Comparison of ENCODE assay signal across 11 mouse cellular contexts in the genomic region with DNA sequence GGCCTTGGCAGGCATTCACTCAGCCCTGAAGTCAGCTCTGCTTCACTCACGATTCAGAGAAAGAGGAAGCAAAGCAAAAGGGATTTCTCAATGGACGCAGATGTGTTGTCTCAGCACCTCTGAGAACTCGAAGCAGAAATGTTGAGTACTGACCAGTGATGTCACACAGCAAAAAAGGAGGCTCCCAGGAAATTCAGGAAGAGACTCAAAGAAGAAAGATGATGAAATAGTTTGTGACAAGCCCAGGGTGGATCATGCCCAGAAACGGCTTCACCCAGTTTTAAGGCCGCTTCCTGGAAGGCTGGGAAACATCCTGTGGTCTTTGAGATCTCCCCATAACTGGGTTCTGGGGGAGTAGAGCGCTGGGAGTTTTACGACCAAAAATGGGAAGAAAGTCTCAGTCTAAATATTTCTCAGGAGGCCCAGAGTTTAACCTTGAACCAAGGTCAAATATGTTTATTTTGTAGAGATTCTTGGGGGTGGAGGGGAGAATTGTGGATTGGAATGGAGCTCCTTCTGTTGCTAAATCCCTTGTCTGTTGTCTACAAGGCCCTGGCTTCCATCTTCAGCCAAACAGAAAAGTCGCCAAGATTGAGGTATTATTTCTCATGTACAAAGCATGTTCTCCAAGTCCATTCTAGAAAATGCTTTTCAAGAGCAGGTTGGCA. TPM values are rescaled to one million over a fixed set of nuclear protein-coding genes. Genes with fewer than 3 reads are reported as not detected.
DNase-seq lines count a peak whose midpoint lies in the region; ATAC-seq and TF ChIP-seq lines count a peak whose summit lies in the region.
"Had no signal": no experiment of that assay in that cellular context is flagged by ENCODE, and none has a peak within 500 bp of the region (broad histone marks: within the 10 kb centered on the region; RNA-seq: fewer than 3 reads in every experiment).

A gene (plus strand): TSS at position 505 of the 668 bp plus-strand sequence.

- H3K36me3 ChIP-seq in heart, embryonic 12.5 days = no peaks in the 10 kb centered on the region
- H3K36me3 ChIP-seq in lung, postnatal 0 days (ENCODE audit: insufficient read depth, low read length) = no peaks in the 10 kb centered on the region
- H3K36me3 ChIP-seq: hindbrain, embryonic 10.5 days had no signal

- TF ChIP-seq CTCF in lung, postnatal 0 days (IDR thresholded peaks at IDR 0.05) = no peak

- ATAC-seq in heart, embryonic 12.5 days (ENCODE audit: insufficient number of reproducible peaks, low FRiP score) = no peak
- ATAC-seq in lung, postnatal 0 days = peak; percentile 77

- H3K9me3 ChIP-seq in heart, embryonic 12.5 days (replicated peaks) = 0 out of 2 replicates have a peak, but pooled peaks cover 6% of the 10 kb centered on the region
- H3K9me3 ChIP-seq in lung, postnatal 0 days (ENCODE audit: low read length) = no peaks in the 10 kb centered on the region
- H3K9me3 ChIP-seq: hindbrain, embryonic 10.5 days had no signal

- H3K27ac ChIP-seq in heart, embryonic 12.5 days (ENCODE audit: poor library complexity, severe bottlenecking) = no peak within 1 kb of the TSS
- peak within 1 kb of the TSS; percentile 33; the same call in 1 of the 2 replicates for H3K27ac ChIP-seq in lung, postnatal 0 days (ENCODE audit: low read length)
- H3K27ac ChIP-seq: hindbrain, embryonic 10.5 days had no signal

- DNase-seq in heart, adult 18-20 months = peak; percentile 42 to 72
- DNase-seq in urinary bladder, postnatal 14 days (ENCODE audit: low spot score) = peak; percentile 14
- no peak for DNase-seq in urinary bladder, postnatal 10 days (ENCODE audit: low spot score)
- peak; percentile 83 for DNase-seq in lung, postnatal 0 days (ENCODE audit: low spot score)
- no peak for DNase-seq in right cerebral cortex, adult 18-20 months
- DNase-seq in layer of hippocampus, postnatal 14 days (ENCODE audit: low spot score in 2 of 2) = no peak
- DNase-seq in MN1 (ENCODE audit: low spot score) = no peak
- DNase-seq: embryo, embryonic 11 days had no signal

- no peak for TF ChIP-seq EP300 in lung, postnatal 0 days (IDR thresholded peaks at IDR 0.05)

- 0 out of 2 replicates have a peak, but pooled peaks cover under 1% of the 10 kb centered on the region for H3K4me1 ChIP-seq in heart, embryonic 12.5 days (replicated peaks)
- H3K4me1 ChIP-seq in lung, postnatal 0 days (ENCODE audit: insufficient read depth, low read depth, low read length) = no peaks in the 10 kb centered on the region
- H3K4me1 ChIP-seq: hindbrain, embryonic 10.5 days had no signal

- H3K4me2 ChIP-seq in heart, embryonic 12.5 days = no peak within 1 kb of the TSS
- no peak within 1 kb of the TSS for H3K4me2 ChIP-seq in lung, postnatal 0 days (replicated peaks; ENCODE audit: low read depth, low read length)

- no peak within 1 kb of the TSS for H3K9ac ChIP-seq in heart, embryonic 12.5 days
- H3K9ac ChIP-seq in lung, postnatal 0 days (replicated peaks; ENCODE audit: low read depth) = no peak within 1 kb of the TSS

- H3K4me3 ChIP-seq in heart, embryonic 12.5 days = no peak within 1 kb of the TSS
- no peak within 1 kb of the TSS for H3K4me3 ChIP-seq in lung, postnatal 0 days (ENCODE audit: low read depth, low read length)
- H3K4me3 ChIP-seq: hindbrain, embryonic 10.5 days had no signal

- WGBS in heart, embryonic 12.5 days = 73% methylated on average over 8 of the region's 8 CpGs
- 34% methylated on average over 8 of the region's 8 CpGs for WGBS in lung, postnatal 0 days

- H3K27me3 ChIP-seq in heart, embryonic 12.5 days (replicated peaks) = no peaks in the 10 kb centered on the region
- no peaks in the 10 kb centered on the region for H3K27me3 ChIP-seq in lung, postnatal 0 days (replicated peaks; ENCODE audit: insufficient read depth, low read length)

RNA-seq across cellular contexts. Expression of the gene that starts here (rescaled TPM):
- total RNA-seq in heart, adult 18-20 months (2021) = not detected
- polyA plus RNA-seq in heart, embryonic 12.5 days (2016; fragmentation: Nextera tagmentation; extraction: Ambion mirVana) = not detected in 2 replicates
- not detected in 2 replicates for polyA plus RNA-seq in lung, postnatal 0 days (2015; fragmentation: Nextera tagmentation; extraction: Ambion mirVana)
- total RNA-seq in layer of hippocampus, postnatal 14 days (2021) = not detected
- total RNA-seq: left cerebral cortex, postnatal 10 days had no signal
- polyA plus RNA-seq: hindbrain, embryonic 10.5 days had no signal

Comparison
In these comparisons a context has a peak if more than half of its experiments do, and no peak if none do; other contexts are left out.
1. Peak in DNase-seq in heart, adult 18-20 months; RNA of the gene not detected or under 1 TPM.
2. Peak in DNase-seq, ATAC-seq and H3K27ac ChIP-seq in lung, postnatal 0 days; RNA of the gene not detected or under 1 TPM.